Mouse (Mus musculus): Measurements from ENCODE around the gene Pitx2.

Pitx2 gene

DNA sequence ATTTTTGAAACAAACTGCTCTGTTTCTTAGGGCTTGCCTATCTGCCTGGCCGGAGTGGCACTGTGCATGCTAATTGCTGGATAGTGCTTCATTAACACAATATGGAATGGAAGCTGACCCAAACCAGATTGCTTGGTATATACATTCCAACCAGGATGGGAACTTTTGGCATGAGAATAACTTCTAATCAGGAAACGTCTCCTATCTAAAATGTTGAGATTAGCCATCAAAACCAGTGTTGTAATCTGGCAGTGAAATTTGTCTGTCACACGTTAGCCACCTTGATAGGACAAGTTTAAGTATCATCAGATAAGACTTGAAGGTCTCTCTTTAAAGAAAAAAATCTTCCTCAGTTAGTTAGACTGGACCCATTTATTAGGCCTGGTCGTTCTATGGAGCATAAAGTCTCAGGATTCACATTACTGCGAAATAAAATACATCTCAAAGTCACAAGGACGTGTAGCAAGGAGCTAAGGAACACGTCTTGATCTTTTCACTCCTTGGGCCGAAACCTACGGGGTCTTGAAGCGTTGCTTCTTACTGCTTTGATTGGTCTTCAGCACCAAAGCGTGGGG is 2.1 kb downstream of the Pitx2 start:
- no peak for DNase-seq (ENCODE audit: low spot score in 2 of 2)

- DNase-seq (ENCODE audit: low spot score in 2 of 2), result no peak
Observed at GRCm38 (mm10) chr3:129202871-129203740, 3.4 kb downstream of the Pitx2 start.

DNA sequence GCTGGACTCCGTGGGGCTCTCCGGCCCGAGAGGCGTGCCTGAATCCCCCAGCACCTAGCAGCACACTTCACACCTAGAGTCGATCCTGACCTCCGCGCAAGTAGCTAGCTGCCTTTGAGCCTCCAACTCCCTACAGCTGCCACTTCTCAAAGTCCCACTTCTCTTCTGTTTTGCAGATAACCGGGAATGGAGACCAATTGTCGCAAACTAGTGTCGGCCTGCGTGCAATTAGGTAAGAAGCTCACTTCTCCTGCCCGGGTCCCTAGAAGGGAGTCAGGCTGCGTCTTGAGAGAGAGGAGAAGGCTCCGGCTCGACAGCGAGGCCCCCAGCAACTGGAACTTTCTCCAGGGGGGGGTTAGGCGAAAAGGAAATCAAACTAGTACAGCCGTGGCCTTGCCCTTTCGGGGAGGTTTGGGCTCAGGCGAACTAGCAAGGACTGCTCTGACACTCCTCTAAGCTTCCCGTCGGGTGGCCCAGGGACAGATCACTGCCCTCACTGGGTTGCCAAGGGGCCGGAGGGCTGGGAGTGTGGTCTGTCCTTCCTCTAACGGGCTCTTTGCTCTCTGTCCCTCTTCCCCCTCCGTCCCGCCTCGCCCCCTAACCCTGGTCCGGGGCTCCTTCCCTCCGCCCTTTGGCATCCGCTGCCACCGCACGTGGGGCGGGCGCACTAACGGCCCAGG is 4.2 kb downstream of the Pitx2 start:
- no peak for DNase-seq (ENCODE audit: low spot score in 2 of 2)

DNA sequence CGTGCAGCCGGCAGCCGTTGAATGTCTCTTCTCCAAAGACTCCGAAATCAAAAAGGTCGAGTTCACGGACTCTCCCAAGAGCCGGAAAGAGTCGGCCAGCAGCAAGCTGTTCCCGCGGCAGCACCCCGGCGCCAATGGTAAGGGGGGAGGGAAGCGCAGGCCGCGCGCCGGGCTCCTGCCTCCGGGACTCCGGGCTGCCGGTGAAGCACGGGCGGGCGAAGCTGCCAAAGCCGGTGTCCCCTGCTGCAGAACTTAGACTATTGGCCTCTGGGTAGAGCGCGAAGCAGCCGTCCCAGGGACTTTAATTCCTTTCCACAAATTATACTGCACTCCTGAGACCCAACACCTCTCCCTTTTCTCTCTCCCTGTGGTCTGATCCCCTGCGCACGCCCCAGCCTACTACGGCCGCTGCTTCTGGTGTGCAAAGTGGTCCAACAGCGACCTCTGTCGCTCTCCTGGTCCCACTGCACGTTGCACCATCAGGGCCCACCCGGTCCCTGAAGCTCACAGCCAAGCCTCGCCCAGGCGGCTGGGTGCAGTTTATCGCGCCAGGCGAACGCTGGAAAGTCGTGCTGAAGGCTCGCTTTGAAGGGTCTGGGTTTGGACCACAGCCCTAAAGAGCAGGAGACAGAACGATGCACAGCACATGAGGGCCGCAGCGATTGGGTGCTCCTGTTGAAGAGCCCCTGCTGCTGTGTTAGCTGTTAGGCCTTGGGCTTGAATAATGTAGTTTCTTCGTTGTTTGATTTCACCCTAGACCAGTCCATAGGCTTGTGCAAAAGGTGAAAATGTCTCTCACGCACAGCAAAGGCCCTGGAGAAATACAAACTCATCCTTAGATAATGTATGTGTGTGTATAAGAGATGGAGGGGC is 5.0 kb downstream of the Pitx2 start:
- DNase-seq (ENCODE audit: low spot score in 2 of 2), result no peak

- no peak for DNase-seq (ENCODE audit: low spot score in 2 of 2)
Observed at GRCm38 (mm10) chr3:129205481-129206175, 6.0 kb downstream of the Pitx2 start.

DNA sequence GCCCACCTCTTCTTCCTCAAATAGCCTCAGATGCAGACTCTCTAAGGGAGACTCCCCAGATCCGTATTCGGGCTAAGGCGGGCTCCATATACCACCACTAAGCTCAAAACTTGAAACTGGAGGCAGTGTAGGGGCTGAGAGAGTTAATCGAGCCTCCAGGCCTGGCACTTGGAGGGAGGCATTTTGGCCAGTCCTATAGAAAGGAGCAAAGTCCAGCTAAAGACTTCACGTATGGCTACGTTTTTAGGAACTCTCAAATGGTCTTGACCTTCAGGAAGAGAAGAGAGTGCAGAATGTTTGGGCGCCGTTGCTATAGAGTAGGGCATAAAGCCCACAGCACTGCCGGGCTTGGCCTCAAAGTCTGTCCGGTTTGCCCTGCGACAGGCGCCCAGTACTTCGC is 7.1 kb downstream of the Pitx2 start:
- DNase-seq (ENCODE audit: low spot score in 2 of 2), result no peak

GRCm38 (mm10) chr3:129207231-129208030 is 7.8 kb downstream of the Pitx2 start:
- DNase-seq (ENCODE audit: low spot score in 2 of 2), result no peak

- no peak for DNase-seq (ENCODE audit: low spot score in 2 of 2)
Observed at GRCm38 (mm10) chr3:129208031-129208380, 8.3 kb downstream of the Pitx2 start.

GRCm38 (mm10) chr3:129208421-129208820 is 8.7 kb downstream of the Pitx2 start:
- no peak for DNase-seq (ENCODE audit: low spot score in 2 of 2)

DNA sequence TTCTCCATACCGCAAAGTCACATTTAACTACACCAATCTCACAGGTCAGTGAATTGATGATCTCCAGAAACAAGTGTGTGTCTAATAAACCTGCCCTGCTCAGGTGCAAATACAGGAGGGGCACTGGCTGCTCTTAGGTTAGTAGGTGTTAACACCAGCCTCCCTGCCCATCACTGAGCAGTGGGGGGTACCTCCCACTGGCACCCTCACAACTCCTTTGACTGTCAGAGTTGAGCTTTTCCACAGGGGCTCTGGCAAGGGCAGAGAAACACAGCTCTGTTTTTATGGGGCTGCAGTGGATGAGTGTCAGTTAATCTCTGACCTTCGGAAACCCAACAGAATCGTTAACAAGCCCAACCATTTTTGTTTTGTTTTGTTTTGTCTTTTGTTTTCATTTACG is 9.6 kb downstream of the Pitx2 start:
- DNase-seq (ENCODE audit: low spot score in 2 of 2), result no peak

- DNase-seq (ENCODE audit: low spot score in 2 of 2), result no peak
Observed at GRCm38 (mm10) chr3:129209771-129210170, 10.1 kb downstream of the Pitx2 start.

GRCm38 (mm10) chr3:129212038-129212645 is 12.5 kb downstream of the Pitx2 start:
- no peak for DNase-seq (ENCODE audit: low spot score in 2 of 2)

DNA sequence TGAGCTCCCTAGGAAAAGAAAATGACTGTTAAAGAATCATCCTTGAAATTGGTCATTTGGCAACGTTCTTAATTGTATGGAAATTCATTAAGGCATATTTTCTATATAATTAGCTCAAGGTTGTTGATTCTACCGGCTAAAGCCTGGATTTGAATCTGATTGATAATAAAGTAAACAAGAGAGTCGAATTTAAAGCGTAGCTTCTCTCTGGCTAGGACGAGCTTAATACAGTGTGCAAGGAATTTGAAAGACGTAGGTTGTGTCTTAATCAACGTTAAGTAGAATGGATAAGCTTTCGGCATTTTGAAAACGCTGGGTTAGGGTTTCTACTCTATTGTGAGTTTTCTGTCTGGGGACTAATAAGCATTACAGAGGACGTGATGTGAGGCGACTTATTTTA is 13.1 kb downstream of the Pitx2 start:
- DNase-seq (ENCODE audit: low spot score in 2 of 2), result no peak

DNA sequence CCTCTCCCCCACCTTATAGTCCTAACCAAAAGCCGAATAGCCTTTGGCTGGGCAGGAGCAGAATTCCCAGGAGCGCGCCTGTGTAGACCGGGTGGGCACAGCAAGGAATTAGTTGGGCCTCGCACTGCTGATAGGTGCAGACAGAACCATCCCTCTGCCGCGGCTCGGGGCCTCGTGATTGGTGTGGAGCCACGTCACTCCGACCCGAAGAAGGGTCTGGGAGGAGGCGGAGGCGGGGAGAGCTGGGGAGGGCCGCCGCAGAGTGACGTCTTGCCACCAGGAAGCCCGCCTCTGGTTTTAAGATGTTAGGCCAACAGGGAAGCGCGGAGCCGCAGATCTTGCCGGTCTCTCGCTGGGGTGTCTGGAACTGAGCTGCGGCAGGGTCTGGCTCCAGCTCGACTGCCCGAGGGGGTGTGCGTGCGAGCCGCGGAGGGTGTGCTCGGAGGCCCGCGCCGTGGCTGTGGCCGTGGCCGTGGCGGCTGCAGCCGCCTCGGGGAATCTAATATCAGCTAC is 14.0 kb downstream of the Pitx2 start:
- peak; percentile 77 to 80 for DNase-seq (ENCODE audit: low spot score in 2 of 2)

- no peak for DNase-seq (ENCODE audit: low spot score in 2 of 2)
Observed at GRCm38 (mm10) chr3:129214146-129214665, 14.5 kb downstream of the Pitx2 start.

GRCm38 (mm10) chr3:129214666-129215161 is 15.0 kb downstream of the Pitx2 start:
- DNase-seq (ENCODE audit: low spot score in 2 of 2), result no peak

- no peak for DNase-seq (ENCODE audit: low spot score in 2 of 2)
Observed at GRCm38 (mm10) chr3:129215241-129215750, 15.6 kb downstream of the Pitx2 start.

DNA sequence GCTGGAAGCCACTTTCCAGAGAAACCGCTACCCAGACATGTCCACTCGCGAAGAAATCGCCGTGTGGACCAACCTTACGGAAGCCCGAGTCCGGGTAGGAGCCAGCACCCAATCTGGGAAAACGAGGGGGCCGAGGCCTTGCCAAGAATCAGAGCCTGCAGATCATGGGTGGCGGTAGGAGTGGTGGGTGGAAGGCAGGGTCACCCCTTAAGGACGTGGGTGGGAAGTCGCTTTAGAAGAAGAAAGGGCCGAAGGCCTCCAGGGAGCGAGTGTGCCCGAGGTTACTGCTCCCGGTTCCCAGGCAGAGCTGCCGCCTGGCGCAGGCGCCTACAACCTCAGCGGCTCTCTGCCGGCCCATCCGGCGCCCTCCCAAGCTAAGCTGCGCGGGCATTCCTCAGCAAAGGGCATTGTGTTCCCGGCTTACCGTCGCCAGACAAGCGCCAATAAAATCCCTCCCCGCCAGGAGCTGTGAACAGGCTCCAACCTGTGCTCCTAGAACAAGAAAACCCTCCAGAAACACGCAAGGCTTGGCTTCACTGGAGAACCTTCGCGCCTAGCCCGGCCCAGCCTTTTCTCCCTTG is 16.2 kb downstream of the Pitx2 start:
- no peak for DNase-seq (ENCODE audit: low spot score in 2 of 2)

DNA sequence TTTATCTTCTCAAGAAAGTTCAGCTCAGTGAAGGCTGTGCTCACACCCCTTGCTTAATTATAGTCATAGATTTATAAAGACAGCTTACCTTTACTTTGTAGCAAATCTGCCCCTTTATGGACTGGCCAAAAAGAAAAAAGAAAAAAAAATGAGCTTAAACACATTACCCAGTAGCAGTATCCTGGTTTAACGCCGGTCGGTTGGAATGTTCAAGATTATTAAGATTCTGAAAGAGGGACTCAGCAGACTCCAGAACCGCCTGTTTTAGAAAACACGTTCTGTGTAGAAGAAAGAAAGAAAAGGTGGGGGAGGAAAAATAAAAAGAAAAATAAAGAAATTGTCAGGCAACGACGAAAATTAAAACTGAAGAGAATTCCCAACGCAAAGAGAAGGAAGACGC is 16.8 kb downstream of the Pitx2 start:
- no peak for DNase-seq (ENCODE audit: low spot score in 2 of 2)

Measured in natural killer cell, adult 2 months (primary cell).